Mouse (Mus musculus) lung, embryonic 16.5 days (tissue): ENCODE measurements around the gene Cox10. TPM values are rescaled to one million over a fixed set of nuclear protein-coding genes. Genes with fewer than 3 reads are reported as not detected.

ENCODE experiments used
- polyA plus RNA-seq: library from polyadenylated mRNA; unstranded; fragments of >200 nt; fragmentation: Nextera tagmentation; extraction: Ambion mirVana; gene quantifications from 2 replicates; pipeline ENCODE4 v1.2.1, GENCODE M21; 2015

The Cox10 gene
- polyA plus RNA-seq, 1 experiment from 2014 or later, result 18.0 TPM

Other genes with a start within 250 kb of the Cox10 start
- gene Hs3st3b1, start 157.2 kb downstream of the Cox10 start, polyA plus RNA-seq, result 0.78 and 1.1 TPM in 2 replicates